Mouse (Mus musculus) ES-E14 (cell line): Measurements from ENCODE around the gene Gcm2.

Experiments
- CHD2 ChIP-seq: IDR thresholded peaks from 2 replicates; pipeline ENCODE4 v1.6.1; 2014; ENCODE audit warnings: mild to moderate bottlenecking, low read depth, low read length, inconsistent platforms
- HCFC1 ChIP-seq: IDR thresholded peaks from 2 replicates; pipeline ENCODE4 v1.6.1; 2012; ENCODE audit warnings: low read length, inconsistent platforms, borderline replicate concordance; ENCODE audit not compliant: insufficient read depth
- MAFK ChIP-seq: IDR thresholded peaks from 2 replicates; pipeline ENCODE4 v1.6.1; 2014; ENCODE audit warnings: mild to moderate bottlenecking, low read depth, low read length, inconsistent platforms; ENCODE audit not compliant: insufficient read depth
- ZC3H11A ChIP-seq: IDR thresholded peaks from 2 replicates; pipeline ENCODE4 v1.6.1; 2012; ENCODE audit warnings: low read depth, mild to moderate bottlenecking, inconsistent platforms, low read length, borderline replicate concordance
- ZNF384 ChIP-seq: IDR thresholded peaks from 2 replicates; pipeline ENCODE4 v1.6.1; 2012; ENCODE audit warnings: low read depth, low read length, inconsistent platforms

DNA sequence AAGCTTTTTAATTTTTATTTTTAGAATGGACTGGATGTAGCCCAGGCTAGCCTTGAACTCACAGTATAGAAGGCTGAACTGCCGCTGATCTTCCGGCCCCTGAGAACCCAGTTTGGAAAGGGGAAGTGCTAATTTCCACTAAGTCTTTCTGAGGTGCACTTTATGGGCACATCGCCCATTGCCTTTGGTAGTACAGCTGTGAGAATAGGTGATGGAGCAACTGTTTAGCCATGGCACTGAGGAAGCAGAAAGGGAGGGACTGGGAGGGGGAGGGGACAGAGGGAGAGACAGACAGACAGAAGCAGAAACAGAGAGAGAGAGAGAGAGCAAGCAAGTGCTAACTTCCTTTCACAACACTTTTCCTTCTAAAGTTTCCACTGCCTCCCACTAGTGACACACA is 26.3 kb downstream of the Gcm2 start:
- TF ChIP-seq MAFK (no peak), CHD2 (no peak), ZNF384 (no peak), ZC3H11A (no peak), HCFC1 (no peak)
